Mouse (Mus musculus) stomach, postnatal 0 days (tissue): Measurements from ENCODE around the gene Vmn1r85.
"Not testable (repeated sequence)": the region's sequence is repeated elsewhere in the genome, so short reads cannot be mapped to it uniquely, and the experiment has no call there.

ENCODE experiments used
- CTCF ChIP-seq: IDR thresholded peaks from 2 replicates; pipeline ENCODE4 v1.5.1; 2016; ENCODE audit warnings: antibody characterized with exemption, low read depth, mild to moderate bottlenecking, moderate library complexity
- EP300 ChIP-seq: optimal IDR thresholded peaks from 2 replicates; pipeline ENCODE3; 2016; ENCODE audit warnings: antibody characterized with exemption

DNA sequence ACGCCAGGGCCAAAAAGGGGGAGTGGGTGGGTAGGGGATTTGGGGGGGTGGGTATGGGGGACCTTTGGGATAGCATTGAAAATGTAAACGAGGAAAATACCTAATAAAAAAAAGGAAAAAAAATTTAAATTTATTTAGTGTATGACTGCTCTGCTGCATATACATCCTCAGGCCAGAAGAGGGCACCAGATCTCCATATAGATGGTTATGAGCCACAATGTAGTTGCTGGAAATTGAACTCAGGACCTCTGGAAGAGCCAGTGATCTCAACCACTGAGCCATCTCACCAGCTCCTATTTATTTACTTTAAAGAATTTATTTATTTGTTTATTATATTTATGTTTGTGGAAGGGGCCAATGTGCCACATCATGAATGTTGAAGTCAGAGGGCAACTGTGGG lies 31.6 kb downstream of the Vmn1r85 start:
- peak; percentile 64 for TF ChIP-seq CTCF
- TF ChIP-seq EP300, result not testable (repeated sequence)
